Mouse (Mus musculus) thymus, adult 18-20 months (tissue): ENCODE data around the gene Nkapl.

Experiments used
- DNase-seq, 2 experiments: peaks; one replicate each; pipeline ENCODE4 v3.0.0; 2022; ENCODE audit warnings: mixed read lengths in 2 of 2

Gene Nkapl

DNA sequence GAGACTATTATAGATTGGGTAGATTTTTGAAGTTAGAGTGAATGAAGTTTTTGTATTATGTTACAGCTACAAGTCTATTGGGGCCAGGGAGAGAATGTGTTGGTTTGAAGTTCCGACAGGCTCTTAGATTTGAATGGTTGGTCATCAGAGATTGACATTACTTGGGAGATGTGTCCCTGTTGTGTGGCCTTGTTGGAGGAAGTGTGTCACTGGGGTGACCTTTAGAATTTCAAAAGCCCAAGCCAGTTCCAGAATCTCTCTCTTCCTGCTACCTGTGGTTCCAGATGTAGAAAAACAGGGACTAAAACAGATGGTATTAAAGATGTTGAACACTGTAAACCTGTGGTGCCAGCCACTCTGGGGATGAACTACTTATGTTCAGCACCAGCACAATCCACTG, 40.7 kb downstream of the Nkapl start:
- no peak for DNase-seq

DNA sequence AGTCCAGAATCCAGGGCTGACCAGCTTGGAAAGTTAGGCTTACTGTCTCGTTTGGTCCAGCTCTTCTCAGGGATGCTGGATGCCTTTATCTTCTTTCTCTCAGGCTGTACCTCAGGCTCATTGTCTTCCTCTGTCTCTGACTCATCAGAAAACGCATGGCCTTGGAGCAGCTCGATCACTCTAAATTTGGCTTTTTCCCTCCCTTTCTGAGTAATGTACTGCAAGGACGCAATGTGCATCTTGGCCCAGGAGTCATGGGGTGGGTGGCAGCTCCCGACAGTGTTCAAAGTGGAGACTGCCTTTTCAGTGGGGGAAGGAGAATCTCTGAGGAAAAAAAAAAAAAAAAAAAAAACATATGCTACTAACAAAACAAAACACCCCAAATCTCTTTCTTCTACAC, 45.0 kb downstream of the Nkapl start:
- DNase-seq, result no peak

DNA sequence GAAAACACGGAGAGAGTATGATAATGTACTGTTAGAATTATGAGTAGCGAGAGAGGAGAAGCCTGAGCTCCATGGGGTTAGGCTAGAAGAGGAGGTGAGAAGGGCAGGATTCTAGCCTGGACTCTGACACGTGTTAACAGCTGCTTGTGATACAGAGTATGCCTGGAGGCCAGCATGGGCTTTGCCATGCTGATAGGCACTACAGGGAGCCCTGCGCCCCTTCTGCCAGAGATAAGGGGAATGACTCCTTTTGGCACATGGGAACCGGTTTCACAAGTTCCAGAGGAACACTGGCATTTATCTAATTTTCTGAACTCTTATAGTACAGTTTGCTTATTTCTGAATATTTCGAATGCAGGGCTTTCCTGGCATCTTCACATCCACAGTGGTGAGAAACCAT, 49.4 kb downstream of the Nkapl start:
- DNase-seq, result no peak

DNA sequence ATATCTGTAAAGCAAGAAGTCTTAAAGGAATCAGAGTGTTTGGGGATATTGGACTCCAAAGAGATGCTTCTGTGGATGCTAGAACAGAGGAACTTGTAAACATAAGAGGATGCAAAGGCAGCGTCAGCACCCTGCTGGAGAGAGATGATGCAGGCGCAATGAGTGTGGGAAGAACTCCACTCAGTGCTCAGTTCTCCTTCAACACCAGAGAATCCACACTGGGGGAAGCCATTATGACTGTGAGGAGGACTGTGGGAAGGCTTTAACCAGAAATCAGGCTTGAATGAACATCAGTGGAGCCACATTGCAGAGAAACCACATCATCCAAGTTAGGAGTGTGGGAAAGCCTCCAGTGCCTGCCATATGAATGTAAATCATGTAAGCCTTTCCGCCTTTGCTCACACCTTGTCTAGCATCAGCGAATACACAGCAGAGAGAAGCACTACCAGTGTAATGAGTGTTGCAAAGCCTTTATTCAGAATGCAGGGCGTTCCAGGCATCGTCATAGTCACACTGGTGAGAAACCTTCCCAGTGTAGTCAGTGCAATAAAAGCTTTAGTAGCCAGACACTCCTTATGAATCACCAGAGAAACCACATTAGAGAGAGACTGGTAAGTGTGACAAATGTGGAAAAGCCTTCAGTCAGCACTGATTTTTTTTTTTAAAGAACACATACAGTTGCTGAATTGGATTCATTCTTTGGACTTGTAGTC, 50.9 kb downstream of the Nkapl start:
- DNase-seq, result no peak
